Mouse (Mus musculus) CH12.LX (cell line): ENCODE data around the gene Trim26. TPM values are rescaled to one million over a fixed set of nuclear protein-coding genes. Genes with fewer than 3 reads are reported as not detected.
A peak's percentile ranks its signal among the peaks of the same experiment; 100 is the strongest.

ENCODE experiments used
- DNase-seq: peaks from one replicate; pipeline ENCODE4 v3.0.0-alpha.2; 2013; ENCODE audit errors: extremely low read depth
- H3K27ac ChIP-seq: 2 replicates; pipeline ENCODE4 v1.5.1; 2012; ENCODE audit warnings: low read depth, mild to moderate bottlenecking, control low read depth, moderate library complexity; ENCODE audit not compliant: insufficient read depth
- H3K27me3 ChIP-seq: replicated peaks from 2 replicates; pipeline ENCODE3; 2012; ENCODE audit warnings: inconsistent platforms
- H3K36me3 ChIP-seq, 2 experiments: replicated peaks in 1 of 2; 2 replicates each; pipeline versions ENCODE3 to v1.6.1; 2012; ENCODE audit warnings: inconsistent platforms in 1 of 2, low read length in 1 of 2, mild to moderate bottlenecking in 1 of 2, mixed read lengths in 1 of 2, moderate library complexity in 1 of 2; ENCODE audit not compliant: control insufficient read depth in 1 of 2, insufficient read depth in 1 of 2
- H3K4me1 ChIP-seq, 2 experiments: 2 replicates each; pipeline ENCODE4 v1.6.1; 2012; ENCODE audit warnings: inconsistent platforms in 1 of 2, moderate library complexity in 1 of 2; ENCODE audit not compliant: insufficient read depth in 2 of 2, control insufficient read depth in 1 of 2
- H3K4me2 ChIP-seq: 2 replicates; pipeline ENCODE4 v1.6.1; 2012; ENCODE audit warnings: low read depth, mild to moderate bottlenecking, control low read depth; ENCODE audit not compliant: poor library complexity, insufficient read depth, severe bottlenecking
- H3K4me3 ChIP-seq, 3 experiments: fragments of 150-350 bp in 1 of 3; sonication (generic) in 1 of 3; replicated peaks in 1 of 3; 2 replicates each; pipeline versions ENCODE3 to v1.5.1; 2011 to 2012; ENCODE audit warnings: low read depth in 2 of 3, low read length in 2 of 3, mild to moderate bottlenecking in 2 of 3, moderate library complexity in 2 of 3, control low read depth in 1 of 3, improper control_type of control experiment in 1 of 3, inconsistent platforms in 1 of 3, mixed read lengths in 1 of 3; ENCODE audit not compliant: poor library complexity in 1 of 3
- H3K79me2 ChIP-seq: replicated peaks from 2 replicates; pipeline ENCODE4 v1.6.1; 2012; ENCODE audit warnings: mild to moderate bottlenecking, moderate library complexity; ENCODE audit not compliant: control insufficient read depth, poor library complexity, insufficient read depth, severe bottlenecking; ENCODE audit errors: extremely low read depth
- H3K9ac ChIP-seq: 2 replicates; pipeline ENCODE4 v1.6.1; 2012; ENCODE audit warnings: low read depth, mild to moderate bottlenecking, control low read depth, moderate library complexity; ENCODE audit not compliant: insufficient read depth
- H3K9me3 ChIP-seq: replicated peaks from 2 replicates; pipeline ENCODE3; 2012; ENCODE audit warnings: low read length, inconsistent platforms, mixed read lengths
- BHLHE40 ChIP-seq: IDR thresholded peaks from 2 replicates; pipeline ENCODE4 v1.6.1; 2011; ENCODE audit warnings: mild to moderate bottlenecking, low read depth, low read length, improper control_type of control experiment
- CHD1 ChIP-seq: IDR thresholded peaks from 2 replicates; pipeline ENCODE4 v1.6.1; 2012; ENCODE audit warnings: low read depth, low read length, improper control_type of control experiment, inconsistent platforms
- CHD2 ChIP-seq: IDR thresholded peaks from 2 replicates; pipeline ENCODE4 v1.6.1; 2011; ENCODE audit warnings: low read length, improper control_type of control experiment
- CTCF ChIP-seq, 2 experiments: IDR thresholded peaks in 1 of 2; conservative IDR thresholded peaks in 1 of 2; 2 replicates each; pipeline ENCODE4 v1.5.1; 2011 to 2012; ENCODE audit warnings: low read depth in 2 of 2, low read length in 2 of 2, improper control_type of control experiment in 1 of 2, inconsistent platforms in 1 of 2, mild to moderate bottlenecking in 1 of 2, moderate library complexity in 1 of 2
- E2F4 ChIP-seq: IDR thresholded peaks from 2 replicates; pipeline ENCODE4 v1.6.1; 2011; ENCODE audit warnings: low read depth, low read length, improper control_type of control experiment; ENCODE audit not compliant: insufficient replicate concordance
- ELF1 ChIP-seq: IDR thresholded peaks from 2 replicates; pipeline ENCODE4 v1.6.1; 2014; ENCODE audit warnings: low read depth, mild to moderate bottlenecking, inconsistent platforms, low read length, improper control_type of control experiment
- EP300 ChIP-seq: IDR thresholded peaks from 2 replicates; pipeline ENCODE4 v1.6.1; 2011; ENCODE audit warnings: low read length, improper control_type of control experiment
- ETS1 ChIP-seq: conservative IDR thresholded peaks from 2 replicates; pipeline ENCODE4 v1.6.1; 2012; ENCODE audit warnings: low read depth, mild to moderate bottlenecking, inconsistent platforms, low read length, improper control_type of control experiment, moderate library complexity
- HCFC1 ChIP-seq: IDR thresholded peaks from 2 replicates; pipeline ENCODE4 v1.6.1; 2012; ENCODE audit warnings: low read depth, mild to moderate bottlenecking, inconsistent platforms, low read length, improper control_type of control experiment
- IRF4 ChIP-seq: IDR thresholded peaks from 2 replicates; pipeline ENCODE4 v1.6.1; 2014; ENCODE audit warnings: low read depth, mild to moderate bottlenecking, inconsistent platforms, low read length, improper control_type of control experiment
- JUND ChIP-seq: conservative IDR thresholded peaks from 2 replicates; pipeline ENCODE4 v1.6.1; 2011; ENCODE audit warnings: low read depth, low read length, improper control_type of control experiment
- KAT2A ChIP-seq: IDR thresholded peaks from 2 replicates; pipeline ENCODE4 v1.6.1; 2012; ENCODE audit warnings: low read length, improper control_type of control experiment, inconsistent platforms; ENCODE audit not compliant: insufficient replicate concordance
- MEF2A ChIP-seq: IDR thresholded peaks from 2 replicates; pipeline ENCODE4 v1.6.1; 2014; ENCODE audit warnings: low read depth, mild to moderate bottlenecking, inconsistent platforms, low read length, improper control_type of control experiment, borderline replicate concordance
- MXI1 ChIP-seq: IDR thresholded peaks from 2 replicates; pipeline ENCODE4 v1.6.1; 2011; ENCODE audit warnings: mild to moderate bottlenecking, low read depth, low read length, improper control_type of control experiment
- MYC ChIP-seq: IDR thresholded peaks from 2 replicates; pipeline ENCODE4 v1.6.1; 2011; ENCODE audit warnings: low read depth, mild to moderate bottlenecking, improper control_type of control experiment, low read length
- NELFE ChIP-seq: IDR thresholded peaks from 2 replicates; pipeline ENCODE4 v1.6.1; 2011; ENCODE audit warnings: low read depth, low read length, improper control_type of control experiment
- NRF1 ChIP-seq: IDR thresholded peaks from 2 replicates; pipeline ENCODE4 v1.6.1; 2014; ENCODE audit warnings: low read depth, mild to moderate bottlenecking, inconsistent platforms, low read length, improper control_type of control experiment, moderate library complexity
- POLR2A ChIP-seq: IDR thresholded peaks from 2 replicates; pipeline ENCODE4 v1.6.1; 2011; ENCODE audit warnings: low read depth, mild to moderate bottlenecking, improper control_type of control experiment, low read length
- POLR2AphosphoS2 ChIP-seq: IDR thresholded peaks from 2 replicates; pipeline ENCODE4 v1.6.1; 2011; ENCODE audit warnings: low read depth, low read length, improper control_type of control experiment
- RAD21 ChIP-seq: IDR thresholded peaks from 2 replicates; pipeline ENCODE4 v1.6.1; 2011; ENCODE audit warnings: low read depth, mild to moderate bottlenecking, low read length, improper control_type of control experiment, moderate library complexity
- SIN3A ChIP-seq: IDR thresholded peaks from 2 replicates; pipeline ENCODE4 v1.6.1; 2012; ENCODE audit warnings: low read length, improper control_type of control experiment, inconsistent platforms
- TBP ChIP-seq: conservative IDR thresholded peaks from 2 replicates; pipeline ENCODE4 v1.6.1; 2011; ENCODE audit warnings: low read depth, low read length, improper control_type of control experiment
- TCF12 ChIP-seq: IDR thresholded peaks from 2 replicates; pipeline ENCODE4 v1.6.1; 2014; ENCODE audit warnings: low read depth, mild to moderate bottlenecking, inconsistent platforms, low read length, improper control_type of control experiment
- USF1 ChIP-seq: IDR thresholded peaks from 2 replicates; pipeline ENCODE4 v1.6.1; 2014; ENCODE audit warnings: low read depth, mild to moderate bottlenecking, inconsistent platforms, low read length, improper control_type of control experiment
- USF2 ChIP-seq: conservative IDR thresholded peaks from 2 replicates; pipeline ENCODE4 v1.6.1; 2011; ENCODE audit warnings: low read depth, low read length, improper control_type of control experiment
- ZC3H11A ChIP-seq: IDR thresholded peaks from 2 replicates; pipeline ENCODE4 v1.6.1; 2012; ENCODE audit warnings: low read depth, mild to moderate bottlenecking, inconsistent platforms, low read length, improper control_type of control experiment
- ZKSCAN1 ChIP-seq: IDR thresholded peaks from 2 replicates; pipeline ENCODE4 v1.6.1; 2012; ENCODE audit warnings: low read depth, inconsistent platforms, low read length, improper control_type of control experiment, borderline replicate concordance
- ZMIZ1 ChIP-seq: IDR thresholded peaks from 2 replicates; pipeline ENCODE4 v1.6.1; 2012; ENCODE audit warnings: low read depth, mild to moderate bottlenecking, inconsistent platforms, low read length, improper control_type of control experiment
- dilution Hi-C: fragments of 300-500 bp; cut with MboI; formaldehyde crosslinking; loops from 2 replicates; pipeline ENCODE4 v1.14.3; 2020; ENCODE audit warnings: low sequenced_read_pairs; ENCODE audit not compliant: extremely low pct_unique_long_range_greater_than_20kb, extremely low pct_ligation_motif_present
- in situ Hi-C: fragments of 300-500 bp; cut with MboI; formaldehyde crosslinking; loops from 3 replicates; pipeline ENCODE4 v1.14.3; 2019; ENCODE audit warnings: low sequenced_read_pairs, low pct_ligation_motif_present, low pct_unique_long_range_greater_than_20kb, mixed read lengths
- polyA plus RNA-seq: library from polyadenylated mRNA; unstranded; fragments of >175 nt; gene quantifications from 2 replicates; pipeline ENCODE4 v1.2.1, GENCODE M21; 2012; ENCODE audit warnings: low read depth; ENCODE audit not compliant: insufficient read length
- total RNA-seq, 2 experiments: library from RNA; depleted of rRNA; stranded (reverse); fragments of 300-350 nt in 1 of 2; fragments of >200 nt in 1 of 2; gene quantifications; 2 replicates each; pipeline ENCODE4 v1.2.3; 2012 to 2014

Gene Trim26
- total and polyA plus RNA-seq, 3 experiments = 14.2 to 67.1 (median 17.1) TPM

DNA sequence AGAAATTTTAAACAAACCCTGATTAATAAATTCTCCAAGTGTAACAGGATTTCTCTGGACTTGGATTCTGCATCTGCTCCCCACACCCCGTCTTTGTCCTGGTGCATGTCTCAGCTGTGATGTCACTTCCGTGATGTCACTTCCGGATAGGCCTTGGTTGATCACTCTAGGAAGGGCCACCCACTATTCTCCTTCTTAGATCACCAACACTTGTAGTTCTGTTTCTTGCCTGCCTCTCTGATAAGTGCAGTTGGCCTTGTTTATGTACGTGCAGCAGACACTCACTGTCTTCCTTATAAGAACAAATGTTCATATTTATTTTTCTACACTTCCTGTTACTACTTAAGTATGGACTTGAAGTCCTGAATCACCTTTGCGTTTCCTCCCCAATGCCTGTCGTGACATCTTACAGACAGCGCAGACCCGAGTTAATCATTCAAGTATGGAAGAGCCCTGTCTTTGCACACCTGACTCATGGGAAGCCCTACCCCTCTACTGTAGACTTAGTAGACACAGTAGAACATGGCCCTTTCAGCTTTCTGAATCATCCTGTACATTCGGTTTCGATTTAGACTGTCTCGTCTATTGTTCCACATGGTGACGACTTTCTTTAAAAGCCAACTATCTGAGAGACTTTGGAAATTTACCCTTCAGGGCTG is 48.3 kb downstream of the Trim26 start:
- in situ Hi-C loops = no loop called here
- dilution Hi-C loops = no loop called here
- Histone ChIP-seq H3K4me1 (peaks cover 2 to 12% of the 10 kb centered on the region in 2 experiments; a peak in 3 of 4 replicates), H3K79me2 (no peaks in the 10 kb centered on the region), H3K27ac (no peak overlapping the region), H3K4me2 (no peak overlapping the region), H3K9ac (no peak overlapping the region), H3K27me3 (no peaks in the 10 kb centered on the region), H3K36me3 (no peaks in the 10 kb centered on the region), H3K4me3 (no peak overlapping the region), H3K9me3 (no peaks in the 10 kb centered on the region)
- no peak for DNase-seq
- TF ChIP-seq TCF12 (no peak), NRF1 (no peak)

DNA sequence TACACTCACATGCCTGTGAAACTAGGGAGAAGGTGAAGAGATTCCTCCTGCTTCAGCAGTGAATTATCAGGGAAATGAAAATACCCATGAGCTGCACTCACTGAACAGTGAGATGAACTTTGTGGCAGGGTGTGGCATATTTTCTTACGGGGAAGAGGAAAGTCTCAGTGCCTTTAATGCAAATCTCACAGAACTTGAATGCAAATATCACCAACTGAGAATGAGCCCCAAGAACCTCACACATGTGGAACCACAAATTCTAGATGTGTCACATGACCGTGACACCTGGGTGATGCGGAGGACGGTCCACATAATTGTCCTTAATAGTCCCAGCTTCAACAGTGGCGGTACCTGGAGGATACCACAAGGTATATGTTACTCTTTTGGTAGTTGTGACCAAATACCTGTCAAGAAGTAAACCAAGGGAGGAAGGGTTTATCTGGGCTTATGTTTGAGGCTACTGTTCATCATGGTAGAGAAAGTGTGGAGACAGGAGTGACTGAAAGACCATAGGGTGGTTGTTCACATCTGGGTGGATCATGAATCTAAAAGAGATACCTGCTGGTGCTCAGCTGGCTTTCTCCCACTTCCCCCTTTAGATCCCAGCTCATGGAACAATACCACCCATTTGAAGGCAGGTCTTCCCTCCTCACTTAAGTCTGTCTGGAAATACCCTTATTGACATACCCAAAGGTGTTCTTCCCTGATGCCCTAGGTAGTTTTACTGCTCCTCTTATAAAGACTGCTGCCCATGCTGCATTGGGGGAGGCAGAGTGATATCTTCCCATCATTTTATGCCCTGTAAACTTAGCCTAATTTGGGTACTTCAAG is 53.4 kb downstream of the Trim26 start, which contains the start of gene Trim40:
Trim40 (minus strand) TSS at position 51 of the 831 bp plus-strand sequence.
- H3K79me2 ChIP-seq = no peaks in the 10 kb centered on the region
- no peak within 1 kb of the TSS for H3K27ac ChIP-seq
- H3K4me3 ChIP-seq = no peak within 1 kb of the TSS
- no peaks in the 10 kb centered on the region for H3K27me3 ChIP-seq
- H3K9me3 ChIP-seq = no peaks in the 10 kb centered on the region
- peak within 1 kb of the TSS; percentile 70 for H3K4me2 ChIP-seq
- DNase-seq = peak; percentile 25
- in situ Hi-C loops (loop anchor here (10.0 kb wide), 1 partner anchor 175 kb away; no protein-coding TSS in a partner anchor), dilution Hi-C loops (no loop called here)
- H3K36me3 ChIP-seq = no peaks in the 10 kb centered on the region
- TF ChIP-seq MYC = no peak
- no peak for TF ChIP-seq CHD1
- TF ChIP-seq SIN3A = no peak
- TF ChIP-seq RAD21 = no peak
- TF ChIP-seq EP300 = no peak
- TF ChIP-seq CTCF (conservative IDR thresholded peaks at IDR 0.05 in 1 of 2, IDR thresholded peaks at IDR 0.05 in 1 of 2; ENCODE audit: low read depth in 2 of 2, low read length in 2 of 2) = no peak
- TF ChIP-seq E2F4 = no peak
- peak; percentile 61 for TF ChIP-seq POLR2A
- peak; percentile 97 for TF ChIP-seq ZMIZ1
- no peak for TF ChIP-seq ZC3H11A
- TF ChIP-seq HCFC1 = no peak
- no peak for TF ChIP-seq KAT2A
- no peak for TF ChIP-seq TCF12
- no peak for TF ChIP-seq NELFE
- no peak for TF ChIP-seq MXI1
- no peak for TF ChIP-seq ELF1
- no peak for TF ChIP-seq IRF4
- TF ChIP-seq TBP = peak; percentile 89
- no peak for TF ChIP-seq CHD2
- TF ChIP-seq ETS1 = no peak
- TF ChIP-seq USF1 = peak; percentile 33
- no peak for TF ChIP-seq POLR2AphosphoS2
- no peak for TF ChIP-seq MEF2A
- peak; percentile 46; the same call in 1 of the 2 replicates for TF ChIP-seq BHLHE40
- TF ChIP-seq ZKSCAN1 = no peak
- 0 out of 2 replicates have a peak, but pooled peaks have one; percentile 29 for TF ChIP-seq USF2
- no peak for TF ChIP-seq JUND
- no peak for TF ChIP-seq NRF1
- peaks cover 4 to 12% of the 10 kb centered on the region in 2 experiments; a peak in 3 of 4 replicates for H3K4me1 ChIP-seq
- H3K9ac ChIP-seq = no peak within 1 kb of the TSS
